Mouse (Mus musculus) MEL (cell line): ENCODE measurements around the gene Serpinb13.

Experiments
- BHLHE40 ChIP-seq: IDR thresholded peaks from 2 replicates; pipeline ENCODE4 v1.6.1; 2012; ENCODE audit warnings: low read depth, mild to moderate bottlenecking, inconsistent platforms, low read length, improper control_type of control experiment, borderline replicate concordance
- CTCF ChIP-seq, 3 experiments: IDR thresholded peaks in 2 of 3; conservative IDR thresholded peaks in 1 of 3; 2 replicates each; pipeline ENCODE4 v1.5.1; 2011 to 2012; ENCODE audit warnings: low read length in 3 of 3, low read depth in 2 of 3, mild to moderate bottlenecking in 2 of 3, improper control_type of control experiment in 1 of 3, inconsistent platforms in 1 of 3, mixed read lengths in 1 of 3, moderate library complexity in 1 of 3; ENCODE audit not compliant: control insufficient read depth in 1 of 3, insufficient read depth in 1 of 3, poor library complexity in 1 of 3, severe bottlenecking in 1 of 3
- E2F4 ChIP-seq: IDR thresholded peaks from 2 replicates; pipeline ENCODE4 v1.6.1; 2011; ENCODE audit warnings: low read depth, low read length, improper control_type of control experiment, borderline replicate concordance
- EP300 ChIP-seq, 2 experiments: IDR thresholded peaks; 2 replicates each; pipeline ENCODE4 v1.6.1; 2011; ENCODE audit warnings: improper control_type of control experiment in 2 of 2, low read length in 2 of 2, low read depth in 1 of 2, mild to moderate bottlenecking in 1 of 2
- HCFC1 ChIP-seq: IDR thresholded peaks from 2 replicates; pipeline ENCODE4 v1.6.1; 2012; ENCODE audit warnings: low read depth, mild to moderate bottlenecking, inconsistent platforms, low read length, improper control_type of control experiment, moderate library complexity
- JUND ChIP-seq: IDR thresholded peaks from 2 replicates; pipeline ENCODE4 v1.6.1; 2011; ENCODE audit warnings: low read depth, mild to moderate bottlenecking, improper control_type of control experiment, low read length
- MXI1 ChIP-seq: IDR thresholded peaks from 2 replicates; pipeline ENCODE4 v1.6.1; 2011; ENCODE audit warnings: mild to moderate bottlenecking, low read depth, low read length, improper control_type of control experiment
- NRF1 ChIP-seq: IDR thresholded peaks from 2 replicates; pipeline ENCODE4 v1.6.1; 2014; ENCODE audit warnings: low read depth, mild to moderate bottlenecking, inconsistent platforms, low read length, improper control_type of control experiment, moderate library complexity; ENCODE audit not compliant: poor library complexity, insufficient read depth, severe bottlenecking
- POLR2A ChIP-seq, 2 experiments: IDR thresholded peaks; 2 replicates each; pipeline ENCODE4 v1.6.1; 2011 to 2012; ENCODE audit warnings: low read length in 2 of 2, mild to moderate bottlenecking in 2 of 2, control low read depth in 1 of 2, improper control_type of control experiment in 1 of 2, low read depth in 1 of 2, moderate library complexity in 1 of 2; ENCODE audit not compliant: control insufficient read depth in 1 of 2, insufficient read depth in 1 of 2, poor library complexity in 1 of 2
- RCOR1 ChIP-seq: IDR thresholded peaks from 2 replicates; pipeline ENCODE4 v1.6.1; 2012; ENCODE audit warnings: low read depth, mild to moderate bottlenecking, inconsistent platforms, low read length, improper control_type of control experiment
- TAL1 ChIP-seq: IDR thresholded peaks from 2 replicates; pipeline ENCODE4 v1.6.1; 2012; ENCODE audit warnings: mild to moderate bottlenecking, inconsistent platforms, low read length, moderate library complexity, mixed read lengths
- TCF12 ChIP-seq: IDR thresholded peaks from 2 replicates; pipeline ENCODE4 v1.6.1; 2014; ENCODE audit warnings: low read depth, mild to moderate bottlenecking, inconsistent platforms, low read length, improper control_type of control experiment, moderate library complexity
- ZC3H11A ChIP-seq: IDR thresholded peaks from 2 replicates; pipeline ENCODE4 v1.6.1; 2012; ENCODE audit warnings: low read depth, mild to moderate bottlenecking, inconsistent platforms, low read length, improper control_type of control experiment

GRCm38 (mm10) chr1:106947217-106947616, 33.6 kb upstream of the Serpinb13 start:
- TF ChIP-seq CTCF (IDR thresholded peaks at IDR 0.05 in 2 of 3, conservative IDR thresholded peaks at IDR 0.05 in 1 of 3; ENCODE audit: control insufficient read depth in 1 of 3, insufficient read depth in 1 of 3, low read depth in 2 of 3, low read length in 3 of 3, poor library complexity in 1 of 3, severe bottlenecking in 1 of 3): no peak
- no peak for TF ChIP-seq POLR2A (IDR thresholded peaks at IDR 0.05; ENCODE audit: control insufficient read depth in 1 of 2, insufficient read depth in 1 of 2, low read depth in 1 of 2, low read length in 2 of 2, poor library complexity in 1 of 2)
- no peak for TF ChIP-seq TCF12
- TF ChIP-seq ZC3H11A: no peak
- TF ChIP-seq MXI1: no peak
- no peak for TF ChIP-seq HCFC1
- TF ChIP-seq NRF1: no peak
- no peak for TF ChIP-seq RCOR1
- no peak for TF ChIP-seq E2F4
- no peak for TF ChIP-seq EP300 (IDR thresholded peaks at IDR 0.05; ENCODE audit: low read depth in 1 of 2, low read length in 2 of 2)
- TF ChIP-seq TAL1: no peak
- no peak for TF ChIP-seq BHLHE40
- no peak for TF ChIP-seq JUND
